Mouse (Mus musculus): ENCODE measurements around the gene Ube2k. TPM values are rescaled to one million over a fixed set of nuclear protein-coding genes. Genes with fewer than 3 reads are reported as not detected.
"Not testable (repeated sequence)": the region's sequence is repeated elsewhere in the genome, so short reads cannot be mapped to it uniquely, and the experiment has no call there.

Gene Ube2k
- total RNA-seq, 1 experiment from 2014 or later = 48.6 TPM

GRCm38 (mm10) chr5:65535457-65536067 lies 1.5 kb upstream of the Ube2k start:
- 0 out of 2 replicates have a peak, but pooled peaks have one; percentile 44 for ATAC-seq (replicated peaks; ENCODE audit: insufficient number of reproducible peaks, low FRiP score, low TSS enrichment, poor library complexity, severe bottlenecking)

DNA sequence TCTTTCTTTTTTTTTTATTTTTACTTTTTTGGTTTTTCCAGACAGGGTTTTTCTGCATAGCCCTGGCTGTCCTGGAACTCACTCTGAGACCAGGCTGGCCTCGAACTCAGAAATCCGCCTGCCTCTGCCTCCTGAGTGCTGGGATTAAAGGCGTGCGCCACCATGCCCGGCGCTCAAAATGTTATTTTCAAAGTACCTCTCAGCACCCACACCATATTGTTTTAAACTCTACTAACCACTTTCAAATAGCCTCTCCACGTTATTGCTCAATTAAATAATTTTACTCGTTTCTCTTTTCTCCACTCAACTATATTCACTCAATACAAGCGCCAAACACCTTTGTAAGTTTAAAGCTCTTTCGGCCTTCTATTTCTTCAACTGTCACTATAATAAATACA lies 966 bp upstream of the Ube2k start:
- ATAC-seq (replicated peaks; ENCODE audit: insufficient number of reproducible peaks, low FRiP score, low TSS enrichment, poor library complexity, severe bottlenecking) = not testable (repeated sequence)

GRCm38 (mm10) chr5:65537420-65538071 lies 513 bp downstream of the Ube2k start:
- peak; percentile 41 for ATAC-seq (replicated peaks; ENCODE audit: insufficient number of reproducible peaks, low FRiP score, low TSS enrichment, poor library complexity, severe bottlenecking)

DNA sequence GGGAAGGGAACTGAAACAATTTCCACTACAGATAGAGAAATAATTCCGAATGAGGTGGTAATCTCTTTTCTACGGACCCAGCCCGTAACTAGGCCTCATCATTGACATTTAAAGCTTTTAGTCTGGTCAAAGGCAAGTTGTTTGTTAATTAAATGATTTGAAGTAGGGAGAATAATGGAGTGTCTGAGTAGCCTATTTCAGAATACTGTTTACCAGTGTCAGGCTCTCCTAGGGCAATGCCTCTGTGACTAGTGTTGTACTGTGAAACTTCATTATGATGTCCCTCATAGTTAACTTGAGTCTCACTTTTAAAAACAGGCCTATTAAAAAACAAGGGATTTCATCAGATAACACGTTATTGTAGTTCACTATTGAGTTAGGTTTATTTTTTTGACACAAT lies 1.1 kb downstream of the Ube2k start:
- ATAC-seq (replicated peaks; ENCODE audit: insufficient number of reproducible peaks, low FRiP score, low TSS enrichment, poor library complexity, severe bottlenecking) = no peak

- no peak for ATAC-seq (replicated peaks; ENCODE audit: insufficient number of reproducible peaks, low FRiP score, low TSS enrichment, poor library complexity, severe bottlenecking)
These were observed 1.8 kb downstream of the Ube2k start for GRCm38 (mm10) chr5:65538829-65539228.

GRCm38 (mm10) chr5:65539786-65540185 lies 2.8 kb downstream of the Ube2k start:
- ATAC-seq (replicated peaks; ENCODE audit: insufficient number of reproducible peaks, low FRiP score, low TSS enrichment, poor library complexity, severe bottlenecking) = no peak

- no peak for ATAC-seq (replicated peaks; ENCODE audit: insufficient number of reproducible peaks, low FRiP score, low TSS enrichment, poor library complexity, severe bottlenecking)
These were observed 4.9 kb downstream of the Ube2k start for GRCm38 (mm10) chr5:65541889-65542288.

DNA sequence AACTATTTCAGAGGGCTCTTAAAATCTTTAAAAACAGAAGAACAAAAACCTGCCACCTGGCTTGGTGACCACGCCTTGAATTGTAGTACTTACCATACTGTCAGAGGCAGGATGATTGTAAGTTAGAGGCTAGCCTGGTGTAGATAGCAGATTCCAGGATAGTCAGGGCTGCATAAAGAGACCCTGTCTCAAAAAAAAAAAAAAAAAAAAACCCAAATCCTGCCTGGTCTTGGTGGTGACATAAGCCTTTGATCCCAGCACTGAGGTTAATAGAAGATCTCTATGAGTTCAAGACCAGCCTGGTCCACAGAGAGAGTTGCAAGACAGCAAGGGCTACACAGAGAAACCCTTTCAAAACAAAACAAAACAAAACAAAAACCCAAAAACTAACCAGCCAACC lies 6.5 kb downstream of the Ube2k start:
- no peak for ATAC-seq (replicated peaks; ENCODE audit: insufficient number of reproducible peaks, low FRiP score, low TSS enrichment, poor library complexity, severe bottlenecking)

DNA sequence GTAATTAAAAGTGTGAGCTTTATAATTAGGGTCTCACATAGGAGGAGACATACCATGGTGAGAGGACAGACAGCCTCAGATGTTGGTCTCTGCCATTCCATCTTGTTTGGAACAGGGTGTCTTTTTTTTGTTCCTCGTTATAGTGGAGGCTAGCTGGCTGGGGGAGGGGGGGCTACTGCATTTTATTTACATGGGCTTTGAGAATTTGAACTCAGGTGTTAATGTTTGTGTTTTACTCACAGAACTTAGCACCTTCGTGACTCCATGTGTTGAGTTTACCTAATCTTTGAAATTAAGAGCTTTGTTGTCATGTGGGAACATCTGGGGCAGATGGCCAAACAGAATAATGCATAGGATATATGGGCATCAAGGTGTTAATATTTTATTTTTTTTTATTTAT lies 7.6 kb downstream of the Ube2k start:
- ATAC-seq (replicated peaks; ENCODE audit: insufficient number of reproducible peaks, low FRiP score, low TSS enrichment, poor library complexity, severe bottlenecking) = no peak

- ATAC-seq (replicated peaks; ENCODE audit: insufficient number of reproducible peaks, low FRiP score, low TSS enrichment, poor library complexity, severe bottlenecking) = no peak
These were observed 12.6 kb downstream of the Ube2k start for GRCm38 (mm10) chr5:65549677-65550076.

DNA sequence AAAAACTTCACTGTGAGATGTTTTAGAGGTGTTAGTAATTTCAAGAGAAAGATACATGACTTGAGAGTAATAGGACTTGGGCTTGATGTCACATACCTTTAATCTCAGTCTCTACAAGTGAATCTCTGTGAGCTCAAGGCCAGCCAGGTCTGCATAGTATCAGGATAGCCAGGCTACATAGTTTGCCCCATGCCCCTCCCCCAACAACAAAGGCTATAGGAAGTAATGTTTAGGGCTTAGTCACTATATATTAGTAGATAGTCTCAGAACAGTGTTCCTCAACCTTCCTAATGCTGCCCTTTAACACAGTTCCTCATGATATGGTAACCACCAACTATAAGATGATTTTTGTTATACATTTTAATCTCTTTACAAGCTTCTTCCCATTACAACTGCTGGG lies 20.1 kb downstream of the Ube2k start:
- ATAC-seq (replicated peaks; ENCODE audit: insufficient number of reproducible peaks, low FRiP score, low TSS enrichment, poor library complexity, severe bottlenecking) = no peak

- peak; percentile 50; the same call in 1 of the 2 replicates for ATAC-seq (replicated peaks; ENCODE audit: insufficient number of reproducible peaks, low FRiP score, low TSS enrichment, poor library complexity, severe bottlenecking)
These were observed 24.3 kb downstream of the Ube2k start for GRCm38 (mm10) chr5:65561125-65561893.

DNA sequence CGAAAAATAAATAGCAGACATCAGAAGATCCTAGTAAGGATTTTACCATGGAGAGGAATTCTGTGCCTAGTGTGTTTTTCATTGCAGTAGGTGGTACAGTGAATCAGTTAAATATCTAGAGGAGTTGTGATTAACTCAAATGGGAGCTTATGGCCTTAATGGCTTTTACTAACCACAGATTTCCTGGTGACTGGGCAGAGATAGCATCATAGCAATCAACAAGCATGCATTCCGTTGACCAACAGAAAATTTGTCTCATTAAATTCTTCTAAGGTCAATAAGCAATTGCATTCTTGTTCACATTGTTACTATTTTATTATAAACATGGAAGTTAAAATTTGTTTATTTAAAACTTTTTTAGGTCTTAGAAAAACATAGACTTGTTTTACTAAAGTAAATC lies 28.5 kb downstream of the Ube2k start:
- ATAC-seq (replicated peaks; ENCODE audit: insufficient number of reproducible peaks, low FRiP score, low TSS enrichment, poor library complexity, severe bottlenecking) = no peak

- no peak for ATAC-seq (replicated peaks; ENCODE audit: insufficient number of reproducible peaks, low FRiP score, low TSS enrichment, poor library complexity, severe bottlenecking)
These were observed 37.8 kb downstream of the Ube2k start for GRCm38 (mm10) chr5:65574876-65575275.

DNA sequence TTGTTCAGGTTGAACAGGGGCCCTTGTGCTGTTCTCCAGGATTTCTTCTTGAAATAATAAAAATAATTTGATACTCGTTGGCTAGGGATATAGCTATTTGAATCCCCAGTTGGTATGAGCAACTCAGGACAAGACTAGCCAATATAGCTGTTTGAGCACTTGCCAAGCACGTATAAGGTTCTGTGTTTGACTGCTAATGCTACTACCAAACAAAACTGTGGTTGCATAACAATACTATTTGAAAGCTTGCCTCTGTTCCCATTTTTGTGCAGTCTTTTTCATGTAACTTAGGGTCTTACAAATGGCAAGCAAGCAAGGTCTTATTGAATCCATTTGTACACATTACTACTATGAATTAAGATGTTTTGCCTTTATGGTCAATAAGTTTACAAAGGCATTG lies 38.9 kb downstream of the Ube2k start:
- ATAC-seq (replicated peaks; ENCODE audit: insufficient number of reproducible peaks, low FRiP score, low TSS enrichment, poor library complexity, severe bottlenecking) = no peak

- ATAC-seq (replicated peaks; ENCODE audit: insufficient number of reproducible peaks, low FRiP score, low TSS enrichment, poor library complexity, severe bottlenecking) = no peak
These were observed 41.5 kb downstream of the Ube2k start for GRCm38 (mm10) chr5:65578545-65578944.

GRCm38 (mm10) chr5:65586291-65586690 lies 49.3 kb downstream of the Ube2k start:
- no peak for ATAC-seq (replicated peaks; ENCODE audit: insufficient number of reproducible peaks, low FRiP score, low TSS enrichment, poor library complexity, severe bottlenecking)

DNA sequence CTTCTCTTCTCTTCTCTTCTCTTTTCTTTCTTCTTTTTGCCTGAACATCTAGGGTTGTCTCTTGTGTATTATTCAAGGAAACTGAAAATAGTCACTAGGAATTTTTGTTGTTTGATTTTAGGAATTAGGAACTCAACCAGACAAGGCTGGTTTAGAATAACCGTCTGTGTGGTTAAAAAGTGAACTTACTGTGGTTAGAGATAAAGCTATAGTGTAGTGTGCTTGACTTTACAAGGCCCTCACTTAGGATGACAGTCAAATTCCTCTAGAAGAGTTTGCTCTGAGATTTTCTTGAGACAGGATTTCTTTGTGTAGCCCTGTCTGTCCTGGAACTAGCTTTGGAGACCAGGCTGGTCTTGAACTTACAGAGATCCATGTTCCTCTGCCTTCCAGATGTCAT lies 53.2 kb downstream of the Ube2k start:
- no peak for ATAC-seq (replicated peaks; ENCODE audit: insufficient number of reproducible peaks, low FRiP score, low TSS enrichment, poor library complexity, severe bottlenecking)

DNA sequence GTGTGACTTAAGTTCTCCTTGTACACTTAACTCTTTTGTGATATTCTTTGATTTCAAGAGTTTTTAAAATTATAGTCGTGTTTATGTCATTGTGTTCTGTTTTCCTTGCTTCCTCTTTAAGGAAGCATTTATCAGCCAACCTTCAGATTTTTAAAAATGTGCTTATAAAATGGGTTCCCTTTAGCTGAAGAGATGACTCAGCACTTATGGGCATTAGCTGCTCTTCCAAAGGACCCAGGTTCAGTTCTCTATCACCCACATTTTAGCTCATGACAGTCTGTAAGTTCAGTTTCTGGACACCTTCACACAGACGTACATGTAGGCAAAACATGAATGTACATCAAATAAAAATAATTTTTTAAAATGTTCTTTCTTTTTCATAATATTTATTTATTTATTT lies 55.4 kb downstream of the Ube2k start:
- no peak for ATAC-seq (replicated peaks; ENCODE audit: insufficient number of reproducible peaks, low FRiP score, low TSS enrichment, poor library complexity, severe bottlenecking)

- no peak for ATAC-seq (replicated peaks; ENCODE audit: insufficient number of reproducible peaks, low FRiP score, low TSS enrichment, poor library complexity, severe bottlenecking)
These were observed 62.6 kb downstream of the Ube2k start for GRCm38 (mm10) chr5:65599681-65600080.

Measured in monocyte, adult 5-6 weeks (primary cell).